Mouse (Mus musculus) liver, postnatal 0 days (tissue): Measurements from ENCODE around the gene Pibf1.

Source experiments
- CTCF ChIP-seq: sonication (generic); IDR thresholded peaks from 2 replicates; pipeline ENCODE4 v1.5.1; 2016; ENCODE audit warnings: antibody characterized with exemption, low read depth
- EP300 ChIP-seq: IDR thresholded peaks from 2 replicates; pipeline ENCODE4 v1.6.1; 2016; ENCODE audit warnings: antibody characterized with exemption, low read depth, mild to moderate bottlenecking

GRCm38 (mm10) chr14:99210431-99210830, 111.2 kb downstream of the Pibf1 start:
- no peak for TF ChIP-seq CTCF
- TF ChIP-seq EP300, result no peak
